Mouse (Mus musculus) layer of hippocampus, adult 8-10 months (tissue): ENCODE measurements around the gene Mcm5. TPM values are rescaled to one million over a fixed set of nuclear protein-coding genes. Genes with fewer than 3 reads are reported as not detected.

ENCODE experiments used
- DNase-seq, 2 experiments: peaks; one replicate each; pipeline ENCODE4 v3.0.0; 2022; ENCODE audit warnings: low spot score in 2 of 2
- total RNA-seq, 4 experiments: library from RNA; stranded (reverse); gene quantifications; 2 replicates each; pipeline ENCODE4 v1.2.4; 2022

The Mcm5 gene
- total RNA-seq, 4 experiments from 2014 or later = 6.0 to 7.6 (median 6.4) TPM

- DNase-seq = no peak
Observed at GRCm38 (mm10) chr8:75157471-75158230, 48.3 kb downstream of the Mcm5 start.

DNA sequence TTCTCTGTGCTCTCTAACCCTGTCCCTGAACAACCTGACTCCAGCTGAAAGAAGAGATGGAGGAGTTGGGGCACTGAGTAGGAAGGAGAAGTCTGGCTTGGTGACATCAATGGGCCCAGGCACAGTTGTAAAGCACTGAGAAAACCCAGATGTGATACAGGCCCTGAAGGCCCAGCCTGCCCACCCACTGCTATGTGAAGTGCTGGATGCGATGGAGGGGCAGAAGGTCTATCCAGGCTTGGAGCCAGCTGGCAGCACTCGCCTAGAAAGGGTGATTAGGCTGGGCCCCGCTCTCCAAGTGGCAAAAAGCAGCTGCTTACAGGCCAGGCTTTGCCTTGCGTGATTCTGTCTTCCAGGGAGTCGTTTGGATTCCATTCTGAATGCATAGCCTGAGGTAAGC lies 60.0 kb downstream of the Mcm5 start:
- DNase-seq = no peak

- no peak for DNase-seq
Observed at GRCm38 (mm10) chr8:75172009-75172685, 62.8 kb downstream of the Mcm5 start.

Other genes starting within 250 kb of the Mcm5 start
- gene Isx, start 236.4 kb upstream of the Mcm5 start, total RNA-seq = under 1 TPM in 1 of 4 experiments, not detected in 3; 0.26 TPM
- gene Hmgxb4, start 116.2 kb upstream of the Mcm5 start, total RNA-seq = 10 to 100 TPM; 26.2 to 29.8 (median 27.6) TPM
- gene Tom1, start 75.9 kb upstream of the Mcm5 start, total RNA-seq = 10 to 100 TPM; 33.4 to 45.8 (median 37.3) TPM
- 10 to 100 TPM in 2 of 4 experiments, 1 to 10 TPM in 2; 4.9 to 14.6 (median 9.5) TPM for gene Hmox1, start 15.9 kb upstream of the Mcm5 start, total RNA-seq
- gene Rasd2, start 104.4 kb downstream of the Mcm5 start, total RNA-seq = 10 to 100 TPM; 52.3 to 75.1 (median 64.2) TPM